Mouse (Mus musculus) T-helper 1 cell (primary cell): ENCODE data around the gene Gm21970.

Experiments
- in situ Hi-C: fragments of 300-600 bp; cut with MboI, MseI; formaldehyde crosslinking; loops from one replicate; pipeline ENCODE4 v1.15.1; 2025; ENCODE audit warnings: high pct_unique_total_duplicates

Gm21970 gene

GRCm38 (mm10) chr16:91391421-91391820, at the start of gene Gm21970:
Gm21970 (plus strand) TSS chr16:91391721.
- in situ Hi-C loops, result no loop called here

- in situ Hi-C loops, result no loop called here
These were observed 45.0 kb upstream of the Gm21970 start for GRCm38 (mm10) chr16:91346491-91346890.

GRCm38 (mm10) chr16:91347491-91348263, 43.8 kb upstream of the Gm21970 start:
- in situ Hi-C loops, result no loop called here

GRCm38 (mm10) chr16:91348264-91348565, 43.3 kb upstream of the Gm21970 start:
- in situ Hi-C loops, result no loop called here

- in situ Hi-C loops, result no loop called here
These were observed 42.8 kb upstream of the Gm21970 start for GRCm38 (mm10) chr16:91348588-91349330.

GRCm38 (mm10) chr16:91352084-91352562, 39.4 kb upstream of the Gm21970 start:
- in situ Hi-C loops, result loop anchor here (5.0 to 25.0 kb wide), 2 partner anchors 135 to 275 kb away; partner anchors contain the start of gene Ifnar1

- in situ Hi-C loops, result loop anchor here (5.0 to 25.0 kb wide), 2 partner anchors 135 to 275 kb away; partner anchors contain the start of gene Ifnar1
These were observed 38.8 kb upstream of the Gm21970 start for GRCm38 (mm10) chr16:91352749-91353148.

- in situ Hi-C loops, result loop anchor here (5.0 to 25.0 kb wide), 2 partner anchors 134 to 276 kb away; partner anchors contain the start of gene Ifnar1
These were observed 38.3 kb upstream of the Gm21970 start for GRCm38 (mm10) chr16:91353177-91353576.

GRCm38 (mm10) chr16:91353638-91354037, 37.9 kb upstream of the Gm21970 start:
- in situ Hi-C loops, result loop anchor here (5.0 to 25.0 kb wide), 2 partner anchors 134 to 276 kb away; partner anchors contain the start of gene Ifnar1

GRCm38 (mm10) chr16:91354599-91354998, 36.9 kb upstream of the Gm21970 start:
- in situ Hi-C loops, result loop anchor here (5.0 to 25.0 kb wide), 2 partner anchors 133 to 277 kb away; partner anchors contain the start of gene Ifnar1

GRCm38 (mm10) chr16:91355160-91355559, 36.4 kb upstream of the Gm21970 start:
- in situ Hi-C loops, result loop anchor here (5.0 to 25.0 kb wide), 2 partner anchors 42 to 132 kb away; partner anchors contain the start of gene Ifnar1

GRCm38 (mm10) chr16:91356760-91357525, 34.6 kb upstream of the Gm21970 start:
- in situ Hi-C loops, result loop anchor here (5.0 to 25.0 kb wide), 2 partner anchors 40 to 130 kb away; partner anchors contain the start of gene Ifnar1

- in situ Hi-C loops, result loop anchor here (5.0 to 25.0 kb wide), 2 partner anchors 40 to 130 kb away; partner anchors contain the start of gene Ifnar1
These were observed 34.0 kb upstream of the Gm21970 start for GRCm38 (mm10) chr16:91357526-91357900.

- in situ Hi-C loops, result loop anchor here (5.0 to 25.0 kb wide), 2 partner anchors 39 to 129 kb away; partner anchors contain the start of gene Ifnar1
These were observed 33.0 kb upstream of the Gm21970 start for GRCm38 (mm10) chr16:91358555-91358954.

GRCm38 (mm10) chr16:91359531-91359930, 32.0 kb upstream of the Gm21970 start:
- in situ Hi-C loops, result loop anchor here (5.0 to 25.0 kb wide), 2 partner anchors 38 to 128 kb away; partner anchors contain the start of gene Ifnar1

GRCm38 (mm10) chr16:91360162-91360561, 31.4 kb upstream of the Gm21970 start:
- in situ Hi-C loops, result loop anchor here (10.0 to 25.0 kb wide), 2 partner anchors 127 to 1405 kb away; partner anchors contain the start of gene Ifnar1

GRCm38 (mm10) chr16:91362006-91362405, 29.5 kb upstream of the Gm21970 start:
- in situ Hi-C loops, result loop anchor here (10.0 to 25.0 kb wide), 2 partner anchors 125 to 1403 kb away; partner anchors contain the start of gene Ifnar1

GRCm38 (mm10) chr16:91362616-91363272, 28.8 kb upstream of the Gm21970 start:
- in situ Hi-C loops, result loop anchor here (10.0 to 25.0 kb wide), 2 partner anchors 125 to 1402 kb away; partner anchors contain the start of gene Ifnar1

- in situ Hi-C loops, result loop anchor here (10.0 to 25.0 kb wide), 2 partner anchors 124 to 1401 kb away; partner anchors contain the start of gene Ifnar1
These were observed 28.0 kb upstream of the Gm21970 start for GRCm38 (mm10) chr16:91363483-91363882.

GRCm38 (mm10) chr16:91366567-91366966, 25.0 kb upstream of the Gm21970 start:
- in situ Hi-C loops, result loop anchor here (5.0 to 25.0 kb wide), 3 partner anchors 121 to 1398 kb away; partner anchors contain the start of gene Ifnar1
